Mouse (Mus musculus) MEL (cell line): ENCODE results near the gene Mcl1.

Source experiments
- CTCF ChIP-seq, 3 experiments: IDR thresholded peaks in 2 of 3; conservative IDR thresholded peaks in 1 of 3; 2 replicates each; pipeline ENCODE4 v1.5.1; 2011 to 2012; ENCODE audit warnings: low read length in 3 of 3, low read depth in 2 of 3, mild to moderate bottlenecking in 2 of 3, improper control_type of control experiment in 1 of 3, inconsistent platforms in 1 of 3, mixed read lengths in 1 of 3, moderate library complexity in 1 of 3; ENCODE audit not compliant: control insufficient read depth in 1 of 3, insufficient read depth in 1 of 3, poor library complexity in 1 of 3, severe bottlenecking in 1 of 3
- POLR2A ChIP-seq, 2 experiments: IDR thresholded peaks; 2 replicates each; pipeline ENCODE4 v1.6.1; 2011 to 2012; ENCODE audit warnings: low read length in 2 of 2, mild to moderate bottlenecking in 2 of 2, control low read depth in 1 of 2, improper control_type of control experiment in 1 of 2, low read depth in 1 of 2, moderate library complexity in 1 of 2; ENCODE audit not compliant: control insufficient read depth in 1 of 2, insufficient read depth in 1 of 2, poor library complexity in 1 of 2
- RAD21 ChIP-seq: IDR thresholded peaks from 2 replicates; pipeline ENCODE4 v1.6.1; 2011; ENCODE audit warnings: mild to moderate bottlenecking, low read depth, low read length, improper control_type of control experiment
- USF2 ChIP-seq, 2 experiments: IDR thresholded peaks; 2 replicates each; pipeline ENCODE4 v1.6.1; 2011 to 2012; ENCODE audit warnings: improper control_type of control experiment in 2 of 2, low read length in 2 of 2, borderline replicate concordance in 1 of 2, inconsistent platforms in 1 of 2, low read depth in 1 of 2, mild to moderate bottlenecking in 1 of 2; ENCODE audit not compliant: insufficient read depth in 1 of 2

GRCm38 (mm10) chr3:95687524-95688421, 29.2 kb downstream of the Mcl1 start, which contains the start of gene Adamtsl4:
- TF ChIP-seq RAD21, result no peak
- no peak for TF ChIP-seq USF2 (IDR thresholded peaks at IDR 0.05; ENCODE audit: borderline replicate concordance in 1 of 2, insufficient read depth in 1 of 2, low read depth in 1 of 2, low read length in 2 of 2)
- no peak for TF ChIP-seq POLR2A (IDR thresholded peaks at IDR 0.05; ENCODE audit: control insufficient read depth in 1 of 2, insufficient read depth in 1 of 2, low read depth in 1 of 2, low read length in 2 of 2, poor library complexity in 1 of 2)
- no peak for TF ChIP-seq CTCF (IDR thresholded peaks at IDR 0.05 in 2 of 3, conservative IDR thresholded peaks at IDR 0.05 in 1 of 3; ENCODE audit: control insufficient read depth in 1 of 3, insufficient read depth in 1 of 3, low read depth in 2 of 3, low read length in 3 of 3, poor library complexity in 1 of 3, severe bottlenecking in 1 of 3)
